Mouse (Mus musculus) limb, embryonic 11.5 days (tissue): ENCODE data around the gene Parp11. TPM values are rescaled to one million over a fixed set of nuclear protein-coding genes. Genes with fewer than 3 reads are reported as not detected.

Experiments used
- ATAC-seq: fragments of 200-750 bp; cut with Nextera tagmentation; 2 replicates; pipeline ENCODE4 v1.8.0; 2017; ENCODE audit warnings: low read depth; ENCODE audit not compliant: insufficient number of reproducible peaks, low FRiP score, low TSS enrichment
- DNase-seq: peaks from one replicate; pipeline ENCODE4 v3.0.0-alpha.2; 2015; ENCODE audit warnings: low spot score
- H3K27ac ChIP-seq: fragments of 300-500 bp; sonication (generic); replicated peaks from 2 replicates; pipeline ENCODE4 v1.5.1; 2014; ENCODE audit warnings: low read depth, mild to moderate bottlenecking, low read length
- H3K27me3 ChIP-seq: fragments of 300-500 bp; sonication (generic); 2 replicates; pipeline ENCODE4 v1.6.1; 2014; ENCODE audit warnings: mild to moderate bottlenecking, low read length, mixed read lengths; ENCODE audit not compliant: control insufficient read depth, insufficient read depth
- H3K36me3 ChIP-seq: fragments of 300-500 bp; sonication (generic); 2 replicates; pipeline ENCODE4 v1.6.1; 2014; ENCODE audit warnings: mild to moderate bottlenecking, low read length, moderate library complexity, mixed read lengths; ENCODE audit not compliant: control insufficient read depth, insufficient read depth
- H3K4me1 ChIP-seq: fragments of 300-500 bp; sonication (generic); 2 replicates; pipeline ENCODE4 v1.6.1; 2014; ENCODE audit warnings: low read length, mixed read lengths; ENCODE audit not compliant: control insufficient read depth, insufficient read depth
- H3K4me2 ChIP-seq: fragments of 300-500 bp; sonication (generic); 2 replicates; pipeline ENCODE4 v1.6.1; 2014; ENCODE audit warnings: low read depth, mild to moderate bottlenecking, moderate library complexity; ENCODE audit not compliant: severe bottlenecking
- H3K4me3 ChIP-seq: fragments of 300-500 bp; sonication (generic); 2 replicates; pipeline ENCODE4 v1.5.1; 2014; ENCODE audit warnings: low read depth, low read length
- H3K9ac ChIP-seq: fragments of 300-500 bp; sonication (generic); 2 replicates; pipeline ENCODE4 v1.6.1; 2014; ENCODE audit warnings: mild to moderate bottlenecking, low read length
- H3K9me3 ChIP-seq: fragments of 300-500 bp; sonication (generic); 2 replicates; pipeline ENCODE4 v1.6.1; 2016; ENCODE audit warnings: low read length; ENCODE audit not compliant: control insufficient read depth
- WGBS: fragments of 180-500 bp; shearing (Covaris S2); extraction: QIAGEN DNeasy Blood & Tissue Kit; methylation state at CpG from one replicate; pipeline ENCODE4 v1.1.7; 2014; 5-methylcytosine and 5-hydroxymethylcytosine counted together
- polyA plus RNA-seq: library from polyadenylated mRNA; unstranded; fragments of >200 nt; fragmentation: Nextera tagmentation; extraction: Ambion mirVana; gene quantifications from 2 replicates; pipeline ENCODE4 v1.2.1, GENCODE M21; 2014

Gene Parp11
- polyA plus RNA-seq = 33.3 and 34.4 TPM in 2 replicates

- Histone ChIP-seq H3K4me2 (no peak within 1 kb of the TSS; the same call in 1 of the 2 replicates), H3K9me3 (no peaks in the 10 kb centered on the region), H3K4me1 (no peaks in the 10 kb centered on the region), H3K27ac (no peak within 1 kb of the TSS), H3K36me3 (no peaks in the 10 kb centered on the region), H3K9ac (0 out of 2 replicates have a peak within 1 kb of the TSS, but pooled peaks have one; percentile 12), H3K4me3 (no peak within 1 kb of the TSS), H3K27me3 (no peaks in the 10 kb centered on the region)
- no peak for ATAC-seq
- WGBS = 20% methylated on average over 8 of the region's 8 CpGs
- DNase-seq = peak; percentile 80
These were observed at the start of gene Parp11 for GRCm38 (mm10) chr6:127446436-127446890. Gene Parp11 (plus strand): TSS chr6:127446840.

- WGBS = 25% methylated on average over 2 of the region's 2 CpGs
- H3K9ac ChIP-seq = no peak overlapping the region
- no peak overlapping the region for H3K27ac ChIP-seq
- no peak for ATAC-seq
- H3K9me3 ChIP-seq = no peaks in the 10 kb centered on the region
- no peaks in the 10 kb centered on the region for H3K4me1 ChIP-seq
- no peak for DNase-seq
- H3K27me3 ChIP-seq = no peaks in the 10 kb centered on the region
- H3K4me2 ChIP-seq = no peak overlapping the region
- H3K36me3 ChIP-seq = no peaks in the 10 kb centered on the region
- no peak overlapping the region for H3K4me3 ChIP-seq
These were observed 48.6 kb upstream of the Parp11 start for GRCm38 (mm10) chr6:127398073-127398472.

GRCm38 (mm10) chr6:127401419-127401818, 45.2 kb upstream of the Parp11 start:
- 64% methylated on average over 3 of the region's 3 CpGs for WGBS
- H3K36me3 ChIP-seq = no peaks in the 10 kb centered on the region
- no peak for ATAC-seq

GRCm38 (mm10) chr6:127404070-127404810, 42.4 kb upstream of the Parp11 start:
- Histone ChIP-seq H3K4me1 (no peaks in the 10 kb centered on the region), H3K9me3 (no peaks in the 10 kb centered on the region), H3K4me2 (no peak overlapping the region), H3K27me3 (no peaks in the 10 kb centered on the region), H3K9ac (no peak overlapping the region), H3K36me3 (no peaks in the 10 kb centered on the region), H3K4me3 (no peak overlapping the region), H3K27ac (no peak overlapping the region)
- peak; percentile 28 for DNase-seq
- no peak for ATAC-seq
- 48% methylated on average over 13 of the region's 13 CpGs for WGBS

More at GRCm38 (mm10) chr6:127401419-127401818, 45.2 kb upstream of the Parp11 start:
- Histone ChIP-seq H3K4me2 (no peak overlapping the region), H3K9ac (no peak overlapping the region), H3K9me3 (no peaks in the 10 kb centered on the region), H3K4me3 (no peak overlapping the region), H3K27me3 (no peaks in the 10 kb centered on the region), H3K4me1 (no peaks in the 10 kb centered on the region), H3K27ac (no peak overlapping the region)
- DNase-seq = no peak

- WGBS = 81% methylated on average over 7 of the region's 7 CpGs
- DNase-seq (no peak), ATAC-seq (no peak)
- H3K27me3 ChIP-seq = no peaks in the 10 kb centered on the region
- no peak overlapping the region for H3K27ac ChIP-seq
- H3K4me3 ChIP-seq = no peak overlapping the region
- H3K4me2 ChIP-seq = no peak overlapping the region
- H3K9ac ChIP-seq = no peak overlapping the region
- H3K4me1 ChIP-seq = no peaks in the 10 kb centered on the region
- H3K36me3 ChIP-seq = no peaks in the 10 kb centered on the region
- H3K9me3 ChIP-seq = no peaks in the 10 kb centered on the region
These were observed 41.0 kb upstream of the Parp11 start for GRCm38 (mm10) chr6:127405682-127406081.

- Histone ChIP-seq H3K27me3 (no peaks in the 10 kb centered on the region), H3K9me3 (no peaks in the 10 kb centered on the region), H3K27ac (no peak overlapping the region), H3K4me2 (no peak overlapping the region), H3K4me1 (no peaks in the 10 kb centered on the region), H3K4me3 (no peak overlapping the region), H3K36me3 (no peaks in the 10 kb centered on the region), H3K9ac (no peak overlapping the region)
- WGBS = 35% methylated on average over 4 of the region's 4 CpGs
- ATAC-seq (no peak), DNase-seq (no peak)
These were observed 38.9 kb upstream of the Parp11 start for GRCm38 (mm10) chr6:127407742-127408141.

GRCm38 (mm10) chr6:127417525-127418184, 29.0 kb upstream of the Parp11 start:
- ATAC-seq (no peak), DNase-seq (no peak)
- H3K4me2 ChIP-seq = no peak overlapping the region
- no peak overlapping the region for H3K27ac ChIP-seq
- H3K9ac ChIP-seq = no peak overlapping the region
- WGBS = 75% methylated on average over 12 of the region's 12 CpGs
- H3K4me1 ChIP-seq = no peaks in the 10 kb centered on the region
- no peaks in the 10 kb centered on the region for H3K9me3 ChIP-seq
- no peak overlapping the region for H3K4me3 ChIP-seq
- no peaks in the 10 kb centered on the region for H3K36me3 ChIP-seq
- no peaks in the 10 kb centered on the region for H3K27me3 ChIP-seq

- ATAC-seq = no peak
- WGBS = 77% methylated on average over 2 of the region's 2 CpGs
- H3K9ac ChIP-seq = no peak overlapping the region
- DNase-seq = no peak
- H3K9me3 ChIP-seq = no peaks in the 10 kb centered on the region
- no peaks in the 10 kb centered on the region for H3K36me3 ChIP-seq
- H3K4me3 ChIP-seq = no peak overlapping the region
- no peaks in the 10 kb centered on the region for H3K27me3 ChIP-seq
- no peak overlapping the region for H3K27ac ChIP-seq
- no peaks in the 10 kb centered on the region for H3K4me1 ChIP-seq
- no peak overlapping the region for H3K4me2 ChIP-seq
These were observed 28.3 kb upstream of the Parp11 start for GRCm38 (mm10) chr6:127418322-127418721.
